Mouse (Mus musculus): Measurements from ENCODE around the gene Os9. TPM values are rescaled to one million over a fixed set of nuclear protein-coding genes. Genes with fewer than 3 reads are reported as not detected.
A peak's percentile ranks its signal among the peaks of the same experiment; 100 is the strongest.

Gene Os9
- polyA plus RNA-seq, 1 experiment from 2014 or later = 81.4 TPM

- peak overlapping the region; percentile 66; the same call in 1 of the 2 replicates for H3K27ac ChIP-seq (ENCODE audit: low read depth)
- H3K27me3 ChIP-seq (ENCODE audit: insufficient read depth, low read length) = no peaks in the 10 kb centered on the region
- ATAC-seq (no peak), DNase-seq (no peak)
- peaks cover 37% of the 10 kb centered on the region for H3K4me1 ChIP-seq (ENCODE audit: insufficient read depth)
- H3K9me3 ChIP-seq (ENCODE audit: low read length) = no peaks in the 10 kb centered on the region
- 76% methylated on average over 3 of the region's 3 CpGs for WGBS (ENCODE audit: insufficient replicate concordance)
- peak overlapping the region; percentile 70 for H3K4me2 ChIP-seq (ENCODE audit: low read depth, low read length)
- peaks cover 20% of the 10 kb centered on the region for H3K36me3 ChIP-seq (replicated peaks; ENCODE audit: insufficient read depth, low read length)
- no peak for TF ChIP-seq CTCF (IDR thresholded peaks at IDR 0.05; ENCODE audit: low read depth)
- TF ChIP-seq EP300 (IDR thresholded peaks at IDR 0.05; ENCODE audit: low read depth) = no peak
- H3K4me3 ChIP-seq (ENCODE audit: low read depth, low read length) = no peak overlapping the region
- no peak overlapping the region for H3K9ac ChIP-seq (replicated peaks)
These were observed 1.1 kb upstream of the Os9 start for GRCm38 (mm10) chr10:127122018-127122417.

GRCm38 (mm10) chr10:127120301-127121065 is 448 bp downstream of the Os9 start:
- Histone ChIP-seq H3K9me3 (ENCODE audit: low read length) (no peaks in the 10 kb centered on the region), H3K4me3 (ENCODE audit: low read depth, low read length) (peak overlapping the region; percentile 87), H3K27me3 (ENCODE audit: insufficient read depth, low read length) (no peaks in the 10 kb centered on the region), H3K36me3 (replicated peaks; ENCODE audit: insufficient read depth, low read length) (peaks cover 27% of the 10 kb centered on the region), H3K9ac (replicated peaks) (peak overlapping the region; percentile 84), H3K4me1 (ENCODE audit: insufficient read depth) (peaks cover 24% of the 10 kb centered on the region), H3K27ac (ENCODE audit: low read depth) (peak overlapping the region; percentile 60), H3K4me2 (ENCODE audit: low read depth, low read length) (peak overlapping the region; percentile 81)
- TF ChIP-seq CTCF (IDR thresholded peaks at IDR 0.05; ENCODE audit: low read depth) (no peak), EP300 (IDR thresholded peaks at IDR 0.05; ENCODE audit: low read depth) (no peak)
- DNase-seq (no peak), ATAC-seq (peak; percentile 28)
- WGBS (ENCODE audit: insufficient replicate concordance) = 2% methylated on average over 34 of the region's 34 CpGs

- H3K9ac ChIP-seq (replicated peaks) = no peak overlapping the region
- H3K4me1 ChIP-seq (ENCODE audit: insufficient read depth) = peaks cover 18% of the 10 kb centered on the region
- WGBS (ENCODE audit: insufficient replicate concordance) = 89% methylated on average over 10 of the region's 10 CpGs
- no peak overlapping the region for H3K4me2 ChIP-seq (ENCODE audit: low read depth, low read length)
- H3K27me3 ChIP-seq (ENCODE audit: insufficient read depth, low read length) = no peaks in the 10 kb centered on the region
- H3K36me3 ChIP-seq (replicated peaks; ENCODE audit: insufficient read depth, low read length) = peaks cover 31% of the 10 kb centered on the region
- H3K4me3 ChIP-seq (ENCODE audit: low read depth, low read length) = no peak overlapping the region
- DNase-seq (no peak), ATAC-seq (no peak)
- no peak overlapping the region for H3K27ac ChIP-seq (ENCODE audit: low read depth)
- H3K9me3 ChIP-seq (ENCODE audit: low read length) = no peaks in the 10 kb centered on the region
- TF ChIP-seq EP300 (IDR thresholded peaks at IDR 0.05; ENCODE audit: low read depth) (no peak), CTCF (IDR thresholded peaks at IDR 0.05; ENCODE audit: low read depth) (no peak)
These were observed 1.7 kb downstream of the Os9 start for GRCm38 (mm10) chr10:127119229-127119628.

GRCm38 (mm10) chr10:127118470-127118869 is 2.5 kb downstream of the Os9 start:
- TF ChIP-seq EP300 (IDR thresholded peaks at IDR 0.05; ENCODE audit: low read depth) = no peak
- TF ChIP-seq CTCF (IDR thresholded peaks at IDR 0.05; ENCODE audit: low read depth) = no peak
- no peaks in the 10 kb centered on the region for H3K27me3 ChIP-seq (ENCODE audit: insufficient read depth, low read length)
- 83% methylated on average over 11 of the region's 11 CpGs for WGBS (ENCODE audit: insufficient replicate concordance)
- peaks cover 18% of the 10 kb centered on the region for H3K4me1 ChIP-seq (ENCODE audit: insufficient read depth)
- H3K27ac ChIP-seq (ENCODE audit: low read depth) = no peak overlapping the region
- no peak overlapping the region for H3K9ac ChIP-seq (replicated peaks)
- DNase-seq (no peak), ATAC-seq (no peak)
- no peak overlapping the region for H3K4me3 ChIP-seq (ENCODE audit: low read depth, low read length)
- H3K36me3 ChIP-seq (replicated peaks; ENCODE audit: insufficient read depth, low read length) = peaks cover 31% of the 10 kb centered on the region
- no peak overlapping the region for H3K4me2 ChIP-seq (ENCODE audit: low read depth, low read length)
- H3K9me3 ChIP-seq (ENCODE audit: low read length) = no peaks in the 10 kb centered on the region

GRCm38 (mm10) chr10:127115068-127115467 is 5.9 kb downstream of the Os9 start:
- H3K36me3 ChIP-seq (replicated peaks; ENCODE audit: insufficient read depth, low read length) = peaks cover 37% of the 10 kb centered on the region
- no peaks in the 10 kb centered on the region for H3K9me3 ChIP-seq (ENCODE audit: low read length)
- no peak for ATAC-seq
- H3K4me3 ChIP-seq (ENCODE audit: low read depth, low read length) = no peak overlapping the region
- 60% methylated on average over 2 of the region's 2 CpGs for WGBS (ENCODE audit: insufficient replicate concordance)
- TF ChIP-seq EP300 (IDR thresholded peaks at IDR 0.05; ENCODE audit: low read depth) (no peak), CTCF (IDR thresholded peaks at IDR 0.05; ENCODE audit: low read depth) (peak; percentile 41)
- no peak overlapping the region for H3K9ac ChIP-seq (replicated peaks)
- H3K4me2 ChIP-seq (ENCODE audit: low read depth, low read length) = no peak overlapping the region
- H3K27ac ChIP-seq (ENCODE audit: low read depth) = no peak overlapping the region
- DNase-seq = no peak
- H3K4me1 ChIP-seq (ENCODE audit: insufficient read depth) = peaks cover 3% of the 10 kb centered on the region
- H3K27me3 ChIP-seq (ENCODE audit: insufficient read depth, low read length) = no peaks in the 10 kb centered on the region

- H3K27me3 ChIP-seq (ENCODE audit: insufficient read depth, low read length) = no peaks in the 10 kb centered on the region
- H3K36me3 ChIP-seq (replicated peaks; ENCODE audit: insufficient read depth, low read length) = peaks cover 35% of the 10 kb centered on the region
- no peak overlapping the region for H3K4me2 ChIP-seq (ENCODE audit: low read depth, low read length)
- H3K9ac ChIP-seq (replicated peaks) = no peak overlapping the region
- H3K9me3 ChIP-seq (ENCODE audit: low read length) = no peaks in the 10 kb centered on the region
- 69% methylated on average over 11 of the region's 11 CpGs for WGBS (ENCODE audit: insufficient replicate concordance)
- H3K27ac ChIP-seq (ENCODE audit: low read depth) = no peak overlapping the region
- H3K4me3 ChIP-seq (ENCODE audit: low read depth, low read length) = no peak overlapping the region
- TF ChIP-seq CTCF (IDR thresholded peaks at IDR 0.05; ENCODE audit: low read depth) (no peak), EP300 (IDR thresholded peaks at IDR 0.05; ENCODE audit: low read depth) (no peak)
- ATAC-seq (no peak), DNase-seq (no peak)
- H3K4me1 ChIP-seq (ENCODE audit: insufficient read depth) = no peaks in the 10 kb centered on the region
These were observed 6.5 kb downstream of the Os9 start for GRCm38 (mm10) chr10:127114408-127114807.
